Mouse (Mus musculus): ENCODE results near the gene Dhtkd1.
"Not testable (repeated sequence)": the region's sequence is repeated elsewhere in the genome, so short reads cannot be mapped to it uniquely, and the experiment has no call there.

The Dhtkd1 gene

DNA sequence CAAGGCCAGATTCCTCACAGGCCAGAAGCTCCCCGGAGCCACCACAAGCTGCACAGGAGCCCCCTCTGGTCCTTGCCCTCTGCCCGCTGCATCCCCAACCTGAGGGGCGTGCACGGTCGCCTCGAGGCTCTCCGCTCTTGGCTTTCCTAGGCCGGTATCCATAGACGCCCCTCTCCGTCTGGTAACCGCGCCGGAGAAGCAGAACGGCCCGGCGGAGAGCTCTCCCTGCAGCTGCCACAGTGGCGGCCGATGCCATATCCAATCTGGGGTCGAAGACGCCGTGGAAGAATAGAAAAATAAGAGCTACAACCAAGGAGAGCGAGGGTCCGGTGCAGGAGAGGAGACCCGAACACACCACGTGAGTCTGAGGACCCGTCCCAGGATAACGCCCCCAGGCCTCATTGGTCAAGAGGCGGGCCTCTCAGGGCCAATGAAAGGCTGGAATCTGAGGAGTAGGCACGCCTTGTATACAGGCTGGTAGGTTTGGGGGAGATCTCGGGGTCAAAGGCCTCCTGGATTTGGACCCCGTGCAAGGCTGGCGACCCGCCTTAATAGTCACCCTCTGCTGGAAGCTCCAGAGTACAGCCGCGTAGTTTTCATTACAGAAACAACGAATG, at the start of gene Dhtkd1:
Gene Dhtkd1 (minus strand): TSS at position 377 of the 617 bp plus-strand sequence.
- peak in 1 of 2 experiments; percentile 4 for DNase-seq (ENCODE audit: low spot score in 2 of 2)

DNA sequence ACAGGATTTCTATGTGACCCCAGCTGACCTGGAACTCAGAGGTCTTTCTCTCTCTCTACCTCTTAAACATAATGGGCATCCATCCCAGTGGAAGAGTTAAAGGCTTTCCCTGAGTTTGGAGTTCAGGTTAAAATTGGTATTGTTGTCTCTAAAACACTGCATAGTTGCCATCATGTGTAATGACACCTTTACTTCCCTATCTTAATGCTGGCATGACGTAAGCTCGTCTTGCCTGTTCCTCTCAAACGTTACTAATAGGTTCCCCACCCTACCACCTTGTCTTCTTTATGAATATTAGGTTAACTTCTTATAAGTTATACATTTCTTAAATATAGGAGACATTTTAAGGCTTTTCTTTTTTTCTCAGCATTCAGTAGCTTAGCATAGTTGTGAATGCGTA, 34.9 kb upstream of the Dhtkd1 start:
- DNase-seq (ENCODE audit: low spot score in 2 of 2), result no peak

DNA sequence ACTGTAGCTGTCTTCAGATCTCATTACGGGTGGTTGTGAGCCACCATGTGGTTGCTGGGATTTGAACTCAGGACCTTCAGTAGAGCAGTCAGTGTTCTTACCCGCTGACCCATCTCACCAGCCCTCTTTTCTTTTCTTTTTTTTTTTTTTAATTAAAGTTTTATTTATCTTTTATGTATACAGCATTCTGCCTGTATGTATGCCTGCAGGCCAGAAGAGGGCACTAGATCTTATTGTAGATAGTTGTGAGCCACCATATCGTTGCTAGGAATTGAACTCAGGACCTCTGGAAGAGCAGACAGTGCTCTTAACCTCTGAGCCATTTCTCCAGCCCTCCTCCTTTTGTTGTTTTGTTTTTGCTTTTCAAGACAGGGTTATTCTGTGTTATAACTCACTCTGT, 28.0 kb upstream of the Dhtkd1 start:
- not testable (repeated sequence) for DNase-seq (ENCODE audit: low spot score in 2 of 2)

DNA sequence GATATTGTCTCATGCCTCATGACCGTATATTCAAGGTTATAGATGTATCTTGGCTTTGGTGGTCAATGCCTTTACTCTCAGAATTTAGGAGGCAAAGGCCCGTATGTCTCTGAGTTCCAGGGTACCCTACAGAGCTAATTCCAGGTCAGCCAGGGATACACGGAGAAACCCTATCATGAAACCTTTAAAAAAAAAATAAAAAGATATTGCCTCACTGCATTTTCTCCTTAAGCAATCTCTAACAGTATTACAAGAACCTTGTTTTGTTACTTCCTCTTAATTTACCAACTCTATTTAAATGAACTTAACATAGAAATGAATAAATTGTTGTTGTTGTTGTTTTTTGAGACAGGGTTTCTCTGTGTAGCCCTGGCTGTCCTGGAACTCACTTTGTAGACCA, 23.4 kb upstream of the Dhtkd1 start:
- no peak for DNase-seq (ENCODE audit: low spot score in 2 of 2)

DNA sequence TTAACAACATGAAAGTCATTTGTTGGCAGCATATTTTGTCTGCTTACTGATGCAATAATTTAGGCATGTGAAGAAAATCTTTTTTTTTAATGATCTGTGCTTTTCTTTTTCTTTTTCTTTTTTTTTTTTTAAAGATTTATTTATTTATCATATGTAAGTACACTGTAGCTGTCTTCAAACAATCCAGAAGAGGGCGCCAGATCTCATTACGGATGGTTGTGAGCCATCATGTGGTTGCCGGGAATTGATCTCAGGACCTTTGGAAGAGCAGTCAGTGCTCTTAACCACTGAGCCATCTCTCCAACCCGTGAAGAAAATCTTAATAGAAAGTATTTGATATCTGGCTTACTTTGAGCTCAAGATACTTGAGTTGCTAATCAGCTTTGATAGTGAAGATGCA, 21.1 kb upstream of the Dhtkd1 start:
- DNase-seq (ENCODE audit: low spot score in 2 of 2), result not testable (repeated sequence)

DNA sequence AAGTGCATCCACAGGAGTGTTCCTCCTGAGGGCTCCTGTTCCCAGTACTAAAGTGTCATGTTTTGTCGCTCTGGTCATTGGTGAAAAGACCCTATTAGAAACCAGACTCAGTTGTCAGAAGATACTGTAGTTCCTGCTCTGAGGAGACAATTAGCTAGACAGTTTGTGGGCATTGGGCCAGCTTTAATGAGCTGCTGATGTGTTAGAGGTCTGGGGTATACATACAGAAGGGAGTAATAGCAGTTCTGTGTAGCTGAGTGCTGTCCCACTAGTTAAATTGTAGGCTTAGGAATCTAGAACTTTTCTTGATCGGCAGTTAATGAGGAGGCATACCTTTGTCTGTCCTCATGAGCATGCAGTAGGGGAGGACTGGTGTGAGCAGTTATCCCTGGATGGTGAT, 19.7 kb upstream of the Dhtkd1 start:
- no peak for DNase-seq (ENCODE audit: low spot score in 2 of 2)

DNA sequence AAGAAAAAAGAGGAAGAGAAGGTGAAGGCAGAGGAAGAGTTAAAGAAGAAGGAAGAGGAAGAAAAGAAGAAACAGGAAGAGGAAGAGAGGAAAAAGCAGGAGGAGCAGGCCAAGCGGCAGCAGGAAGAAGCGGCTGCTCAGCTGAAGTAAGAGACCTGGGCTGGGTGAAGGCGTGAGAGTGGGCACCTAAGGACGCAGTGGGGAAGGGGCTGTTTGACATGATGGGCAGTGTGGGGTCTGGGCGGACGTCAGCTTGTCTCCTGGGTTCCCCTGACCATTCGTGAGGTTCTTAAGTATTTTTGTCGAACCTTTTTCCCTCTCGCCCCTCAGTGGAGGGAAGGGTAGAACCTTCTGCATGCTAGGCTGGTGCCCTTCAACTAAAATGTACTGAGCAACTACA, 15.1 kb upstream of the Dhtkd1 start:
- no peak for DNase-seq (ENCODE audit: low spot score in 2 of 2)

DNA sequence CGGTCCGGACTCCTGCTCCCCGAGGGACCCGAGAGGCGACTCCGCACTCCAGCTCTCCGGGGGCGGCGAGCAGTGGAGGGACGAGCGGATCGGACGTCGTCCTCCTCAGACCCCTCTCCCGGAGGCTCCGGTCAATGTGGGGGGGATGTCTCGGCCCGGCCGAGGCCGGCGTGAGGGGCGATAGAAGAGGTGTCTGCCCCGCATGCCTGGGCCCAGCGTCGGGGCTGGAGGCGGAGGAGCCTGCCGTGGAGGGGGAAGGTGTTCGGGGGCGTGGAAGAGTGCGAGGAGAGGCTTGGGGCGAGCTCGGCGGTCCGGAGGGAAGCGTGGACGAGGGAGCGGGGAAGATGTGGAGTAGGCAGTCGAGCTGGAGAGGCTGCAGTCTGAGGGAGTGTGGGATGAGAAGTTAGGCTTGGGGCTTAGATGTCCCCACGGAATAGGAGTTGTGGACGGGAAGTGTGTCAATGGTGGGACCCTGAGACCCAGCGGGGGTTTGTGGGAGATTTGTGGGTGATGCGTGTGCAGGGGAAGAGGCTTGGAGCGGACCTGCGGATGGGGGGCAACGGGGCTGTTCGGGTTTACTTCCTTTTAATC, 9.1 kb upstream of the Dhtkd1 start:
- no peak for DNase-seq (ENCODE audit: low spot score in 2 of 2)

DNA sequence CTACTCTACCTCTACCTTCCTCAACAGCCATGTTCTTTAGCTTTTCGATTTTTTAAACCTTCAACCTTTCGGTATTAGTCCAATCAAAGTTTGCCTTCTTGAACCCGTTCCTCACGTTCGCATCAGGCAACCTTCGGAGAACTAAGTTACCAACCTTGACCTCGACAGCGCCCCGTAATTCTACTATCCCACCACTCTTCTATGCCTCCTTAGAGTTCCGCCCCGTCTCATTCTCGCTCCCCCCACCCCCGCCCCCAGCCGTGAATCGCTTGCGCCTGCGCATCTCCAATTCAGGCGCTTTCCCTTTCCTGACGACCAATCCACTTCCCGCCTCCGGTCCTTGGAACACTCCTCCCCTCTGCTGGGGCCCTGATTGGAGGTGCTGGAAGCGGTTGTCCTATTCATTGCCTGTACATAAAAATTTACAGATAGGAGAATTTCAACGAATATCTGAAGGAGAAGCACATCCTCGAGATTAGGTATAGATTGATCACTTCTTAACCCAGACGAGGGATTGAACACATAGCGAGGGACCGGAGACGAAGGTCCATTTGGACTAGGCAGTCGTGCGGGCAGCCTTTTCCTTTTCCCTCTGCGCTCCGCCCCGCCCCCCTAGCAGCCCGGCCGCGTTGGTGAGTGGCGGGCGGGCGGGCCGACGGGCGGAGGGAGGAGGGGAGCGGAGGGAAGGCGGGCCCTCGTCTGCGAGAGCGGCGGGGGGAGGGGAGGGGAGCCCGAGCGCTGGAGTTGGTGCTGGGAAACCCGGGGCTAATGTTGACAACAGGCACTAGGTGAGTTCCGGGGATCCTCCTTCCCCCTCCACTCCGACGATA, 8.4 kb upstream of the Dhtkd1 start, which contains the start of gene Upf2:
Gene Upf2 (plus strand): TSS at position 704 of the 830 bp plus-strand sequence.
- peak; percentile 93 to 95 for DNase-seq (ENCODE audit: low spot score in 2 of 2)

DNA sequence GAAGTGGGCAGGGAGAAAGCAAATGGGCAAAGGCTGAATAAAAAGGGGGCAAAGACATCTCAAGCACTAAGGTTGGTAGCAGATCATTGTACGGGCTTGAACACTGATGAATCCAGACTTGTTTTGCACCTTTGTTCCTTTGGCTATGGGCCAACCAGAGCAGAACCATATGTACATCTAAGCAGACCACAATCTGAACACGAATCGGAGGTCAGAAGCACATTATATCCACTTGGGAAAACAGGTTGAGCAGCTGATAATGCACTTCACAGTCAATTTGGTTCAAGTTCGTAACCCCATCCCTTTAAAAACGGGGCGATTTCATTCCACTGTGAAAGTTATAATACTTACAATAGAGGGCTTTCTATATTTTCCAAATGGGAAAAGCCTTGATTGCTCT, 7.7 kb upstream of the Dhtkd1 start:
- DNase-seq (ENCODE audit: low spot score in 2 of 2), result peak; percentile 6 to 7

DNA sequence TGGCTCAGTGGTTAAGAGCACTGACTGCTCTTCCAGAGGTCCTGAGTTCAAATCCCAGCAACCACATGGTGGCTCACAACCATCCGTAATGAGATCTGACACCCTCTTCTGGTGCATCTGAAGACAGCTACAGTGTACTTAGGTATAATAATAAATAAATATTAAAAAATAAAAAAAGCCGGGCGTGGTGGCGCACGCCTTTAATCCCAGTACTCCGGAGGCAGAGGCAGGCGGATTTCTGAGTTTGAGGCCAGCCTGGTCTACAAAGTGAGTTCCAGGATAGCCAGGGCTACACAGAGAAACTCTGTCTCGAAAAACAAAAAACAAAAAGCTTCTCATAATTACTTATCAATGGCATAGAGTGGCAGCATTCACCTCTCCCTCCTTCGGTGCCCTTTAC, 7.2 kb upstream of the Dhtkd1 start:
- DNase-seq (ENCODE audit: low spot score in 2 of 2), result not testable (repeated sequence)

DNA sequence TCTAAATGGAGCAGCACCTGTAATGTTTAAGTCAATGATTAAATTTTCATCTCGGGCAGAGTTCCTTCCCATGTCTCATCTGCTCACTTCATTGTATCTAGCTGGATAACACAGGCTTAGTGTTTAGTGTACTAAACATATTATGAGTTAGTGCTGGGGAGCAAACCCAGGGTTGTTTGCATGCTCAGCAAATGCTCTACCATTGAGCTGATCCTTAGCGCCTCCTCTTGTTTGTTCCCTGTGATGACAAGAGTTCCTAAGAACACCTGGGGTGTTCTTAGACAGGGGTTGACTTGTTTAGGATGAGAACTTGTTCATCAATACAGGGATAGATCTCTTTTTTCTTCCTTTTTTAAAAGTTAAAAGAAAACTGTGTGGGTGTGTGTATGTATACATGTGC, 6.4 kb upstream of the Dhtkd1 start:
- DNase-seq (ENCODE audit: low spot score in 2 of 2), result no peak

DNA sequence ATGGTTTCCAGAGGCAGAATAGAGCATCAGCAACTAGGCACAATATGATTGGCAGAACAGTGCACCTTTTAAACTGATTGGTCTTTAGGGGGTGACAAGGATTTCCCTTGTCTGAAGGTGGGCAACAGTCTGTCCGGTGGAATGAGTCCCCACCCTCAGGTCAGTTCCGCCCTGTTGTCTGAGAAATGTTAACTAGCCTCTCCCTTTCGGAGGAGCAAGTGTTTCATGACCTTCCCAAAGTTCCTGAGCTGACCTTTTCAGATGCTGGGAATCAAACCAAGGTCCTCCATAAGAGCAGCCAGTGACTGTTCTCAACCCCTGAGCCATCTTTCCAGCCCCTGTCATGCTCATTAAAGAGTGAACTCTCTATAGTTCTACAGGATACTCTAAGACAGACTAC, 4.3 kb upstream of the Dhtkd1 start:
- DNase-seq (ENCODE audit: low spot score in 2 of 2), result no peak

DNA sequence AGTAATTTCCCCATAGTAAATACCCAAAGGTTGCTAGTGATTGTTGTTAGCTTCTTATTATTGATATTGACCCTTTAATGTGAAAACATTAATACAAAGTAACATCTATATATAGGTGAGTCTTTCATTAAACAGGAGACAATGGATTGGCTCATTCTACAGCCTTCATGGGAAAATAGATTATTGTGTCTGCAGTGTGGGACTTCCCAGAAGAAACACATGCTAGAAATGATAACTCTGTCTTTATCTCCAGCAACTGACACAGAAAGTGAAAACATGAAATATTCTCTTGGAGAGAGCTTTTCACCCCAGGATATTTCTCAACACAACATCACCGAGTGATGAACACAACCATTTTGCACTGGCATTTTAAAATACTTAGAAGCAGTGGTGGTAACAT, 3.0 kb upstream of the Dhtkd1 start:
- DNase-seq (ENCODE audit: low spot score in 2 of 2), result no peak

DNA sequence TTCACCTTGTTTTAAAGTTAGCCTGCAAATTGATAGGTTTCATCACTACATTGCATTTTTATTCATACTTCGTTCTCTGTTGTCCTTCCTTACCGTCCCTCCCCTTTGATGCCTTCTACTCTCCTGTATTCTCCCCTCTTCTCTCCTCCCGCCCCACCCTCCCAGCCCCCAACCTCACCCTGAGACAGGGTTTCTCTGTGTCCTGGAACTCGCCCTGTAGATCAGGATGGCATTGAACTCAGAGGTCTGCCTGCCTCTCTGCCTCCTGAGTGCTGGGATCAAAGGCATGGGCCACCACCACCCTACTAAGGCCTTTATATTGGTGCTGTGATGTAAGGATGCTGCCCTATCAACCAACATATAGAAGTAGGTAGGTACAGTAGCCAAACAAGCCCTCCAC, 479 bp upstream of the Dhtkd1 start:
- no peak for DNase-seq (ENCODE audit: low spot score in 2 of 2)

DNA sequence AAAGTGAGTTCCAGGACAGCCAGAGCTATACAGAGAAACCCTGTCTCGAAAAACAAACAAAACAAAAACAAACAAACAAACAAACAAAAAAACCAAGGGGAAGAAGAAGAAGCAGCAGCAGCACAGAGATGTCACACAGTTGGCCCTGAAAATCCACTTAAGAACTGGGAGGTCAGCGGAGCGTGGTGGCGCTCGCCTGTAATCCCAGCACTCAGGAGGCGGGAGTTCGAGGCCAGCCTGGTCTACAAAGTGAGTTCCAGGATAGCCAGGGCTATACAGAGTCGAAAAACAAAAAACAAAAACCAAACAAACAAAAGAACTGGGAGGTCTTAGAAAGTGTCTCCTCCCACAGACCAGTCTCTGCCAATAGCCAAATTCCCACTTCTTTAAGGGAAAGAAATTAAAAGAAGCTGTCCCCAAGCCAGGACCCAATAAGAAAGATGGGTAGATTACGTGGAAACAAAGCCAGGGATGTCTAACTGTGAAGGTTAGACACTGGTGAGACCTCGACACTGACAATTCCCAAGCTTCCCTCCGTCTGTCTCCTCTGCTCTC, 654 bp downstream of the Dhtkd1 start:
- DNase-seq (ENCODE audit: low spot score in 2 of 2), result no peak

DNA sequence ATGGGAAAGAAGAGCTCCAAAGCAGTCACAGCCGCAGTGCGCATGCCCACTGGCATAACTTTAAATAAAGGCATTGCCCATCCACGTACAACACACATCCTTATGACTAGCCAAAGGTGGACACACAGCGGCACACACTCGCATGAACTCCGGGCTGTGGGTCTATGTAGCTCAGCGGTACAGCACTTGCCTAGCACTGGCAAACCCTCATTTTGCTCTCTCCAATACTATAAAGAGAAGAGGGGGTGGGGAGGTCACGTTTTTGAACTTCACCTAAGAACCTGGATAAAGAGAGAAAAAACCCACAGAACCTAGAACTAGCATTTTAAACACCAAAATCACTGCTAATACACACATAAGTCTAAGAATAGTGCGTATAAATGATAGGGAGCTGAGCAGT, 1.7 kb downstream of the Dhtkd1 start:
- DNase-seq (ENCODE audit: low spot score in 2 of 2), result no peak

DNA sequence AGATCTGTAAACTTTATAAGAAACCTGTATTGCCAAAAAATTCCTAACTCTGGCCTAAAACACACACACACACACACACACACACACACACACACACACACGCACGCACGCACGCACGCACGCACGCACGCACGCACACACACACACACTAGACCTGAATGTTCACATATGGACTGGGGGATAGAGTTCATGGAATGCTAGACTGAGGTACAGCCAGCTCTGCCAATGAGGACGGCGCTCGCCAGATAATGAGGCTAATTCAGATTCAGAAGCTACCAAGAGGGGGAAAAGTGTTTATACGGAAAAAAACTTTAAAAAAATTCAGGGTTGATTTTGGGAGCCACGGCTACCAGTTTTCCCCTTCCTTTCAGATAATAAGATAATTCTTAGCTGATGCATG, 2.7 kb downstream of the Dhtkd1 start:
- no peak for DNase-seq (ENCODE audit: low spot score in 2 of 2)

DNA sequence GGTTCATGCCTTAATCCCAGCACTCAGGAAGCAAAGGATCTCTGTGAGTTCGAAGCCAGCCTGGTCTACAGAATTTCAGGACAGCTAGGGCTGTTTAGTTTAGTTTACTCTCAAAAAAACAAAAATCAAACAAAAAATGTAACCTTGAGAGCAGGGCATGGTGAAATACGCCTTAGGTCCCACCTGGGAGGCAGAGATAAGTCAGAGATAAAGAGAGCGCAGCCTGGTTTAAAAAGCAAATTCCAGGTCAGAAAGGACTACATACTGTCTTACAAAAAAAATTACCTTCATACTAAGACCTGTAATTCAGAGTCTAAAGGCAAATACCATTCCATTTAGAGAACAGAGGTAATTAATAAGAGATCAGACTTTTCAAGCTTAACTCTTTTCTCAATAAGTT, 3.3 kb downstream of the Dhtkd1 start:
- DNase-seq (ENCODE audit: low spot score in 2 of 2), result no peak

DNA sequence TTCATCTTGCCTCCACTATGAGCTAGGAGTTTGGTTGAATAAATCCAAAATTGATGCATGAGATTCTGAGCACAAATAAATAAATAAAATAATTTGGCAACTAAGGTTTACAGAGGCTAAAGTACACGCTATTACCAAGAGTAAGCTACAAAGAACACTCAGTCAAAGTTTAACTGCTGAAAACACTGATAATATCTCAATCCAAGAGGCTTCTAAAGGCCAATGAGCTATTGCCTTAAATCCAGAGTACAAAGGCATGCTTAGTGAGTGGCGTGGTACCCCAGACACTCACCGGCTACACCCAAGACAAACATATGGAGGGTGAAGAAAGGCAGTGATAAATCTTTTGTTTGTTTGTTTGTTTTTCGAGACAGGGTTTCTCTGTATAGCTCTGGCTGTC, 6.0 kb downstream of the Dhtkd1 start:
- DNase-seq (ENCODE audit: low spot score in 2 of 2), result no peak

DNA sequence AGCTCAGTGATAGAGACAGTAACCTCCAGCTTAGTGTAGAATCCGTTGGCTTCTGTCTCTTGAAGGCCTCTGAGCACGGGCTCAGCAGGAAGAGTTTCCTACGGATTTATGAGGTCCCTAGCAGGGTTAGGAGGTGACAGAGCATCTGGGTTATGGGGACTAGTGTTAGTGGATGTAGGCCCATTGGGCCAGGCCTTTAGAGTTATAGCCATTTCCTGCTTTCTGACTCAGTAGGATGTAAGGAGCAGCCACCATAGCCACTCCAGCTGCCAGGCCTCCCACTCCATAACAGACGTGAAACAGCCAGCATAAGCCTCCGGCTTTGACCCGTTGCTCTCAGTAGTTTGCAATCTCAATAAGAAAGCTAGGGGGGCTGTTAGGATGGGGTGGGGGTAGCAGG, 6.5 kb downstream of the Dhtkd1 start:
- DNase-seq (ENCODE audit: low spot score in 2 of 2), result no peak

DNA sequence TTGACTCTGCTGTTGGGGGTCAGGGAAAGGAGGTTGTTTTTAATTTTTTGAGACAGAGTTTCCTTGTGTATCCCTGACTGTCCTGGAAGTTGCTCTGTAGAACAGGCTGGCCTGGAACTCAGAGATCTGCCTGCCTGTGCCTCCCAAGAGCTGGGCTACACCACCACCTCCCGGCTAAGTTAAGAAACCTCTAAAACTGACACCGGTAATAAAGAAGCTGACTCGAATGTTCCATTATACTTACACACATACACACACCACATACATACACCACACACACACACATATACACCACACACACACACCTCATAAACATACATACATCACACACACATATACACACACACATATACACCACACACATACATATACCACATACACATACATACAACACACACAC, 7.7 kb downstream of the Dhtkd1 start:
- no peak for DNase-seq (ENCODE audit: low spot score in 2 of 2)

DNA sequence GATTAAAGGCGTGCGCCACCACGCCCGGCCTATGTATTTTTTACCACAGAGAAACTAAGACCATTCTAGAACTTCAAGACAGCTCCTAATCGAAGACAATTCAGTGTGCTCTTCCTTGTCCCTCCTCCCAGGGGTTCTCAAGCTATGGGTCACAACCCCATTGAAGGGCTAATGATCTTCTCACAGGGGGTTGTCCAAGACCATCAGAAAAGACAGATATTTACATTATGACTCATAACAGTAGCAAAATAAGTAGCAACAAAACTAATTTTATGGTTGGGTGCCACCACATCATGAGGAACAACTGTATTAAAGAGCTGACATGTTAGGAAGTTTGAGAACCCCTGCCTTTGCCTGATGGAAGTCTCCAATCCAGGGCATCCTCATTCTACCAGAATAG, 10.7 kb downstream of the Dhtkd1 start:
- no peak for DNase-seq (ENCODE audit: low spot score in 2 of 2)

All from natural killer cell, adult 2 months (primary cell).